8 mouse cellular contexts compared by ENCODE assay signal in genomic region chr8:70041885-70042546, GRCm38 (mm10). TPM values are rescaled to one million over a fixed set of nuclear protein-coding genes. Genes with fewer than 3 reads are reported as not detected.
A peak's percentile ranks its signal among the peaks of the same experiment; 100 is the strongest.
DNase-seq lines count a peak whose midpoint lies in the region; ATAC-seq and TF ChIP-seq lines count a peak whose summit lies in the region.

No protein-coding gene starts in this region.

- H3K36me3 ChIP-seq in kidney, adult 2 months (ENCODE audit: control insufficient read depth, insufficient read depth, low read length), result no peaks in the 10 kb centered on the region
- H3K36me3 ChIP-seq in forebrain, embryonic 16.5 days (ENCODE audit: control insufficient read depth, insufficient read depth), result no peaks in the 10 kb centered on the region
- H3K36me3 ChIP-seq in kidney, embryonic 14.5 days (ENCODE audit: control insufficient read depth, insufficient read depth, low read length), result no peaks in the 10 kb centered on the region

- H3K4me2 ChIP-seq in forebrain, embryonic 16.5 days (ENCODE audit: low read length), result peak overlapping the region; percentile 90
- peak overlapping the region; percentile 93 for H3K4me2 ChIP-seq in kidney, embryonic 14.5 days (replicated peaks; ENCODE audit: low read depth, low read length)

- ATAC-seq in forebrain, embryonic 16.5 days, result peak; percentile 45
- ATAC-seq in kidney, embryonic 14.5 days (ENCODE audit: low FRiP score, low TSS enrichment), result peak; percentile 44

- H3K27ac ChIP-seq in kidney, adult 2 months (ENCODE audit: insufficient read depth, low read depth, low read length), result peak overlapping the region; percentile 58; the same call in 1 of the 2 replicates
- no peak overlapping the region for H3K27ac ChIP-seq in forebrain, embryonic 16.5 days (ENCODE audit: low read length)
- H3K27ac ChIP-seq in kidney, embryonic 14.5 days (ENCODE audit: low read depth, low read length), result no peak overlapping the region

- DNase-seq in kidney, adult 2 months, result peak; percentile 45
- DNase-seq in kidney, postnatal 10 days, result no peak
- peak; percentile 36 for DNase-seq in adipocyte (ENCODE audit: low spot score)
- peak; percentile 35 for DNase-seq in lung, postnatal 14 days
- DNase-seq in spleen, postnatal 4 days (ENCODE audit: low spot score in 2 of 2), result peak; percentile 56 to 84
- no peak for DNase-seq in embryo, embryonic 9.5 days (ENCODE audit: extremely low spot score)

- peak overlapping the region; percentile 84 for H3K9ac ChIP-seq in forebrain, embryonic 16.5 days (replicated peaks; ENCODE audit: low read depth, low read length)
- H3K9ac ChIP-seq in kidney, embryonic 14.5 days (ENCODE audit: low read depth, low read length), result peak overlapping the region; percentile 96

- TF ChIP-seq CTCF in kidney, adult 2 months (conservative IDR thresholded peaks at IDR 0.05; ENCODE audit: insufficient read depth, insufficient read length, low read depth, low read length), result no peak

- no peaks in the 10 kb centered on the region for H3K27me3 ChIP-seq in kidney, adult 2 months (replicated peaks; ENCODE audit: control insufficient read depth, insufficient read depth, low read length)
- H3K27me3 ChIP-seq in forebrain, embryonic 16.5 days (replicated peaks; ENCODE audit: control insufficient read depth, insufficient read depth, low read length), result no peaks in the 10 kb centered on the region
- no peaks in the 10 kb centered on the region for H3K27me3 ChIP-seq in kidney, embryonic 14.5 days (ENCODE audit: control insufficient read depth, insufficient read depth, low read length)

- no peaks in the 10 kb centered on the region for H3K9me3 ChIP-seq in forebrain, embryonic 16.5 days (ENCODE audit: control insufficient read depth, low read length)
- H3K9me3 ChIP-seq in kidney, embryonic 14.5 days (ENCODE audit: control insufficient read depth, low read length), result no peaks in the 10 kb centered on the region

- H3K4me3 ChIP-seq in kidney, adult 2 months (ENCODE audit: insufficient read depth, low read depth, low read length), result peak overlapping the region; percentile 83
- H3K4me3 ChIP-seq in forebrain, embryonic 16.5 days (replicated peaks; ENCODE audit: low read length), result peak overlapping the region; percentile 63
- H3K4me3 ChIP-seq in kidney, embryonic 14.5 days (ENCODE audit: low read length), result peak overlapping the region; percentile 100

- H3K4me1 ChIP-seq in kidney, adult 2 months (ENCODE audit: control insufficient read depth, insufficient read depth, low read length), result peaks cover 24% of the 10 kb centered on the region; the same call in 1 of the 2 replicates
- H3K4me1 ChIP-seq in forebrain, embryonic 16.5 days (replicated peaks; ENCODE audit: control insufficient read depth, insufficient read depth, low read length), result peaks cover 30% of the 10 kb centered on the region
- H3K4me1 ChIP-seq in kidney, embryonic 14.5 days (ENCODE audit: control insufficient read depth, insufficient read depth, low read length), result peaks cover 26% of the 10 kb centered on the region; the same call in 1 of the 2 replicates

- TF ChIP-seq POLR2A in kidney, adult 2 months (IDR thresholded peaks at IDR 0.05; ENCODE audit: low read depth, low read length), result no peak

- WGBS in kidney, adult 2 months, result under 1% methylated on average over 47 of the region's 47 CpGs
- 1% methylated on average over 47 of the region's 47 CpGs for WGBS in forebrain, embryonic 16.5 days
- under 1% methylated on average over 45 of the region's 47 CpGs for WGBS in kidney, embryonic 14.5 days

RNA-seq across cellular contexts. Expression of gene Mau2, which starts 0.5 kb away (rescaled TPM):
- polyA plus RNA-seq in kidney, adult 2 months (2012; rRNA removed), result 47.1 and 63.3 TPM in 2 replicates
- polyA plus RNA-seq in forebrain, embryonic 16.5 days (2015; fragmentation: Nextera tagmentation; extraction: Ambion mirVana), result 85.6 and 93.5 TPM in 2 replicates
- 36.2 and 58.4 TPM in 2 replicates for polyA plus RNA-seq in kidney, embryonic 14.5 days (2014; fragmentation: Nextera tagmentation; extraction: Ambion mirVana)

RNA-seq across cellular contexts. Expression of gene Sugp1, which starts 0.6 kb away (rescaled TPM):
- 9.0 and 10.9 TPM in 2 replicates for polyA plus RNA-seq in kidney, adult 2 months (2012; rRNA removed)
- polyA plus RNA-seq in forebrain, embryonic 16.5 days (2015; fragmentation: Nextera tagmentation; extraction: Ambion mirVana), result 59.2 and 67.5 TPM in 2 replicates
- 33.7 and 38.1 TPM in 2 replicates for polyA plus RNA-seq in kidney, embryonic 14.5 days (2014; fragmentation: Nextera tagmentation; extraction: Ambion mirVana)

RNA-seq across cellular contexts. Expression of gene Tm6sf2, which starts 30.7 kb away (rescaled TPM):
- polyA plus RNA-seq in kidney, adult 2 months (2012; rRNA removed), result 30.2 and 37.5 TPM in 2 replicates
- 1.0 and 1.2 TPM in 2 replicates for polyA plus RNA-seq in forebrain, embryonic 16.5 days (2015; fragmentation: Nextera tagmentation; extraction: Ambion mirVana)
- 0.55 and 0.89 TPM in 2 replicates for polyA plus RNA-seq in kidney, embryonic 14.5 days (2014; fragmentation: Nextera tagmentation; extraction: Ambion mirVana)

RNA-seq across cellular contexts. Expression of gene Hapln4, which starts 41.2 kb away (rescaled TPM):
- 0.05 and 0.08 TPM in 2 replicates for polyA plus RNA-seq in kidney, adult 2 months (2012; rRNA removed)
- 0.25 and 0.63 TPM in 2 replicates for polyA plus RNA-seq in forebrain, embryonic 16.5 days (2015; fragmentation: Nextera tagmentation; extraction: Ambion mirVana)
- polyA plus RNA-seq in kidney, embryonic 14.5 days (2014; fragmentation: Nextera tagmentation; extraction: Ambion mirVana), result not detected in 2 replicates

RNA-seq across cellular contexts. Expression of gene Gatad2a, which starts 45.8 kb away (rescaled TPM):
- polyA plus RNA-seq in kidney, adult 2 months (2012; rRNA removed), result 60.1 and 60.9 TPM in 2 replicates
- 22.6 and 23.5 TPM in 2 replicates for polyA plus RNA-seq in forebrain, embryonic 16.5 days (2015; fragmentation: Nextera tagmentation; extraction: Ambion mirVana)
- polyA plus RNA-seq in kidney, embryonic 14.5 days (2014; fragmentation: Nextera tagmentation; extraction: Ambion mirVana), result 42.1 and 59.0 TPM in 2 replicates

Comparison
In these comparisons a context has a peak if more than half of its experiments do, and no peak if none do; other contexts are left out.
1. DNase-seq: peak in kidney, adult 2 months (single experiment), adipocyte (single experiment), lung, postnatal 14 days (single experiment) and spleen, postnatal 4 days (2 of 2); none in kidney, postnatal 10 days (single experiment) and embryo, embryonic 9.5 days (single experiment).
2. RNA of gene Tm6sf2, which starts 30.7 kb away (polyA plus RNA-seq): 30.2 to 37.5 TPM in kidney, adult 2 months; 1.0 to 1.2 TPM in forebrain, embryonic 16.5 days and 0.55 to 0.89 TPM in kidney, embryonic 14.5 days; every median in the first group is over 10 times any median in the second.
3. Peak in every context shown above with its lines, with median percentiles within 50 percentile points of each other: H3K4me3 ChIP-seq.